Mouse (Mus musculus) MEL (cell line): ENCODE data around the gene Lyrm2. TPM values are rescaled to one million over a fixed set of nuclear protein-coding genes. Genes with fewer than 3 reads are reported as not detected.
A peak's percentile ranks its signal among the peaks of the same experiment; 100 is the strongest.

ENCODE experiments used
- DNase-seq: peaks from one replicate; pipeline ENCODE4 v3.0.0; 2011; ENCODE audit warnings: low read depth, low spot score
- H3K27ac ChIP-seq: 2 replicates; pipeline ENCODE4 v1.5.1; 2012; ENCODE audit warnings: low read depth, mild to moderate bottlenecking, control low read depth, low read length, moderate library complexity; ENCODE audit not compliant: control insufficient read depth
- H3K27me3 ChIP-seq, 2 experiments: fragments of 150-350 bp in 1 of 2; sonication (generic) in 1 of 2; 2 replicates each; pipeline ENCODE4 v1.6.1; 2012; ENCODE audit warnings: low read length in 2 of 2, mild to moderate bottlenecking in 2 of 2, improper control_type of control experiment in 1 of 2, moderate library complexity in 1 of 2; ENCODE audit not compliant: insufficient read depth in 2 of 2, control insufficient read depth in 1 of 2
- H3K36me3 ChIP-seq, 2 experiments: 2 replicates each; pipeline ENCODE4 v1.6.1; 2012 to 2014; ENCODE audit warnings: low read length in 2 of 2, improper control_type of control experiment in 1 of 2, inconsistent platforms in 1 of 2, mild to moderate bottlenecking in 1 of 2; ENCODE audit not compliant: insufficient read depth in 2 of 2, control insufficient read depth in 1 of 2
- H3K4me1 ChIP-seq, 2 experiments: fragments of 150-350 bp in 1 of 2; sonication (generic) in 1 of 2; 2 replicates each; pipeline ENCODE4 v1.6.1; 2012; ENCODE audit warnings: low read length in 2 of 2, improper control_type of control experiment in 1 of 2, mild to moderate bottlenecking in 1 of 2; ENCODE audit not compliant: insufficient read depth in 2 of 2, control insufficient read depth in 1 of 2
- H3K4me3 ChIP-seq, 2 experiments: fragments of 150-350 bp in 1 of 2; sonication (generic) in 1 of 2; 2 replicates each; pipeline ENCODE4 v1.5.1; 2012; ENCODE audit warnings: low read depth in 2 of 2, low read length in 2 of 2, mild to moderate bottlenecking in 2 of 2, moderate library complexity in 2 of 2, control low read depth in 1 of 2, improper control_type of control experiment in 1 of 2; ENCODE audit not compliant: control insufficient read depth in 1 of 2, insufficient read depth in 1 of 2
- H3K79me2 ChIP-seq: 2 replicates; pipeline ENCODE4 v1.6.1; 2012; ENCODE audit warnings: mild to moderate bottlenecking, low read length, moderate library complexity; ENCODE audit not compliant: control insufficient read depth, poor library complexity, insufficient read depth
- H3K9ac ChIP-seq: 2 replicates; pipeline ENCODE4 v1.6.1; 2012; ENCODE audit warnings: low read depth, mild to moderate bottlenecking, control low read depth, low read length, moderate library complexity; ENCODE audit not compliant: control insufficient read depth, poor library complexity, severe bottlenecking
- H3K9me3 ChIP-seq: fragments of 150-350 bp; sonication (generic); replicated peaks from 2 replicates; pipeline ENCODE4 v1.6.1; 2012; ENCODE audit warnings: mild to moderate bottlenecking, low read length, improper control_type of control experiment, moderate library complexity; ENCODE audit not compliant: insufficient read depth
- BHLHE40 ChIP-seq: IDR thresholded peaks from 2 replicates; pipeline ENCODE4 v1.6.1; 2012; ENCODE audit warnings: low read depth, mild to moderate bottlenecking, inconsistent platforms, low read length, improper control_type of control experiment, borderline replicate concordance
- CHD1 ChIP-seq: IDR thresholded peaks from 2 replicates; pipeline ENCODE4 v1.6.1; 2012; ENCODE audit warnings: low read depth, mild to moderate bottlenecking, inconsistent platforms, low read length, improper control_type of control experiment
- E2F4 ChIP-seq: IDR thresholded peaks from 2 replicates; pipeline ENCODE4 v1.6.1; 2011; ENCODE audit warnings: low read depth, low read length, improper control_type of control experiment, borderline replicate concordance
- ELF1 ChIP-seq: IDR thresholded peaks from 2 replicates; pipeline ENCODE4 v1.6.1; 2014; ENCODE audit warnings: low read depth, mild to moderate bottlenecking, inconsistent platforms, low read length, improper control_type of control experiment, moderate library complexity
- EP300 ChIP-seq, 2 experiments: IDR thresholded peaks; 2 replicates each; pipeline ENCODE4 v1.6.1; 2011; ENCODE audit warnings: improper control_type of control experiment in 2 of 2, low read length in 2 of 2, low read depth in 1 of 2, mild to moderate bottlenecking in 1 of 2
- ETS1 ChIP-seq: IDR thresholded peaks from 2 replicates; pipeline ENCODE4 v1.6.1; 2012; ENCODE audit warnings: low read depth, mild to moderate bottlenecking, inconsistent platforms, low read length, improper control_type of control experiment, moderate library complexity
- GATA1 ChIP-seq: IDR thresholded peaks from 2 replicates; pipeline ENCODE4 v1.6.1; 2011; ENCODE audit warnings: low read depth, low read length, improper control_type of control experiment
- HCFC1 ChIP-seq: IDR thresholded peaks from 2 replicates; pipeline ENCODE4 v1.6.1; 2012; ENCODE audit warnings: low read depth, mild to moderate bottlenecking, inconsistent platforms, low read length, improper control_type of control experiment, moderate library complexity
- JUND ChIP-seq: IDR thresholded peaks from 2 replicates; pipeline ENCODE4 v1.6.1; 2011; ENCODE audit warnings: low read depth, mild to moderate bottlenecking, improper control_type of control experiment, low read length
- KAT2A ChIP-seq: conservative IDR thresholded peaks from 2 replicates; pipeline ENCODE4 v1.6.1; 2012; ENCODE audit warnings: low read depth, low read length, improper control_type of control experiment, inconsistent platforms
- MAFK ChIP-seq: IDR thresholded peaks from 2 replicates; pipeline ENCODE4 v1.6.1; 2011; ENCODE audit warnings: low read depth, mild to moderate bottlenecking, low read length, improper control_type of control experiment, borderline replicate concordance
- MAX ChIP-seq: IDR thresholded peaks from 2 replicates; pipeline ENCODE4 v1.6.1; 2011; ENCODE audit warnings: low read length, improper control_type of control experiment
- MEF2A ChIP-seq: IDR thresholded peaks from 2 replicates; pipeline ENCODE4 v1.6.1; 2014; ENCODE audit warnings: low read depth, mild to moderate bottlenecking, inconsistent platforms, low read length, improper control_type of control experiment; ENCODE audit not compliant: poor library complexity, insufficient replicate concordance, severe bottlenecking; ENCODE audit errors: extremely low read depth
- MYB ChIP-seq: IDR thresholded peaks from 2 replicates; pipeline ENCODE4 v1.6.1; 2011; ENCODE audit warnings: mild to moderate bottlenecking, low read depth, low read length, improper control_type of control experiment
- MYC ChIP-seq: IDR thresholded peaks from 2 replicates; pipeline ENCODE4 v1.6.1; 2011; ENCODE audit warnings: low read depth, mild to moderate bottlenecking, low read length, improper control_type of control experiment, moderate library complexity
- NELFE ChIP-seq: IDR thresholded peaks from 2 replicates; pipeline ENCODE4 v1.6.1; 2011; ENCODE audit warnings: low read depth, low read length, improper control_type of control experiment
- NRF1 ChIP-seq: IDR thresholded peaks from 2 replicates; pipeline ENCODE4 v1.6.1; 2014; ENCODE audit warnings: low read depth, mild to moderate bottlenecking, inconsistent platforms, low read length, improper control_type of control experiment, moderate library complexity; ENCODE audit not compliant: poor library complexity, insufficient read depth, severe bottlenecking
- POLR2A ChIP-seq, 2 experiments: IDR thresholded peaks; 2 replicates each; pipeline ENCODE4 v1.6.1; 2011 to 2012; ENCODE audit warnings: low read length in 2 of 2, mild to moderate bottlenecking in 2 of 2, control low read depth in 1 of 2, improper control_type of control experiment in 1 of 2, low read depth in 1 of 2, moderate library complexity in 1 of 2; ENCODE audit not compliant: control insufficient read depth in 1 of 2, insufficient read depth in 1 of 2, poor library complexity in 1 of 2
- POLR2AphosphoS2 ChIP-seq: IDR thresholded peaks from 2 replicates; pipeline ENCODE4 v1.6.1; 2011; ENCODE audit warnings: low read length, improper control_type of control experiment
- POLR2AphosphoS5 ChIP-seq: IDR thresholded peaks from 2 replicates; pipeline ENCODE4 v1.6.1; 2012; ENCODE audit warnings: low read depth, borderline replicate concordance, mild to moderate bottlenecking, inconsistent platforms, low read length, moderate library complexity, mixed read lengths
- RAD21 ChIP-seq: IDR thresholded peaks from 2 replicates; pipeline ENCODE4 v1.6.1; 2011; ENCODE audit warnings: mild to moderate bottlenecking, low read depth, low read length, improper control_type of control experiment
- RCOR1 ChIP-seq: IDR thresholded peaks from 2 replicates; pipeline ENCODE4 v1.6.1; 2012; ENCODE audit warnings: low read depth, mild to moderate bottlenecking, inconsistent platforms, low read length, improper control_type of control experiment
- SIN3A ChIP-seq: IDR thresholded peaks from 2 replicates; pipeline ENCODE4 v1.6.1; 2012; ENCODE audit warnings: low read length, improper control_type of control experiment, inconsistent platforms
- TAL1 ChIP-seq: IDR thresholded peaks from 2 replicates; pipeline ENCODE4 v1.6.1; 2012; ENCODE audit warnings: mild to moderate bottlenecking, inconsistent platforms, low read length, moderate library complexity, mixed read lengths
- TBP ChIP-seq: IDR thresholded peaks from 2 replicates; pipeline ENCODE4 v1.8.0; 2011; ENCODE audit warnings: low read depth, low read length, improper control_type of control experiment
- TCF12 ChIP-seq: IDR thresholded peaks from 2 replicates; pipeline ENCODE4 v1.6.1; 2014; ENCODE audit warnings: low read depth, mild to moderate bottlenecking, inconsistent platforms, low read length, improper control_type of control experiment, moderate library complexity
- USF1 ChIP-seq: IDR thresholded peaks from 2 replicates; pipeline ENCODE4 v1.6.1; 2014; ENCODE audit warnings: low read depth, mild to moderate bottlenecking, inconsistent platforms, low read length, improper control_type of control experiment, moderate library complexity
- USF2 ChIP-seq, 2 experiments: IDR thresholded peaks; 2 replicates each; pipeline ENCODE4 v1.6.1; 2011 to 2012; ENCODE audit warnings: improper control_type of control experiment in 2 of 2, low read length in 2 of 2, borderline replicate concordance in 1 of 2, inconsistent platforms in 1 of 2, low read depth in 1 of 2, mild to moderate bottlenecking in 1 of 2; ENCODE audit not compliant: insufficient read depth in 1 of 2
- ZKSCAN1 ChIP-seq: IDR thresholded peaks from 2 replicates; pipeline ENCODE4 v1.6.1; 2012; ENCODE audit warnings: low read depth, mild to moderate bottlenecking, inconsistent platforms, low read length, improper control_type of control experiment, moderate library complexity
- ZMIZ1 ChIP-seq: IDR thresholded peaks from 2 replicates; pipeline ENCODE4 v1.6.1; 2012; ENCODE audit warnings: low read depth, mild to moderate bottlenecking, inconsistent platforms, low read length, improper control_type of control experiment, moderate library complexity
- polyA plus RNA-seq, 2 experiments: library from polyadenylated mRNA; stranded (reverse) in 1 of 2; unstranded in 1 of 2; fragments of >175 nt in 1 of 2; fragments of >200 nt in 1 of 2; gene quantifications; 2 replicates each; pipeline versions ENCODE4 v1.2.1 to v1.2.4; 2012; ENCODE audit warnings: low replicate concordance in 2 of 2, low read depth in 1 of 2; ENCODE audit not compliant: insufficient read length in 2 of 2, insufficient read depth in 1 of 2, missing spikeins in 1 of 2
- total RNA-seq: library from RNA; depleted of rRNA; stranded (reverse); fragments of 300-350 nt; gene quantifications from 2 replicates; pipeline ENCODE4 v1.2.3, GENCODE M21; 2012; rRNA removed

Gene Lyrm2
- total RNA-seq (30.8 and 37.7 TPM in 2 replicates), polyA plus RNA-seq (10 to 100 TPM in 1 of 2 experiments, not detected in 1; 18.0 TPM)

DNA sequence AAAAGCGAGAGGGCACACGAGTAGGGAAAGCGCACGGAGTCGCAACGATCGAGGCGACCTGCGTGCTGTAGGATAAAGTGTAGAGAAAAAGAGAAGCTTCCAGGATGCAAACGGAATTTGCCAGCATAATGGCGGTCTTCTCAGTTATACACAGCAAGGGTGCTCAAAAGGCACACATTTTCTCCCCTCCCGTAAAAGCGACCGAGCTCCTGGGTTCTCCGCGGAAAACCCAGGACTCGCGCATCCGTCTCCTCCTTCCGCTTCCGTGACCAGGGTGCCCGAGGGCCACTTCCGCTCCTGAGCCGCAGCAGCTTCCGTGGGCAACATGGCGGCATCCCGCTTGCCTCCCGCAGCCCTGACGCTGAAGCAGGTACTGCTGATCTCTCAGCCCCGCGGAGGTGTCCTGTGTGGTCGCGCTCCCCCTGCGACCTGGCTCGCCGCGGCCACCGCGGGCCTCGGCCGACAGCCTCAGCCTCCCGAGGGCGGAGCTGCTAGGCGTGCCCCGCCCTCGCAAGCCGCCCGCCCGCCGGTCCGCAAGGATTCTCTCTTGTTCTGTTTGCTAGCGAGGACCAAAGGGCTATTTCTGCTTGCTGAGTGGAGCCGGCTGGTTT lies at the start of gene Lyrm2:
Gene Lyrm2, plus strand, starts transcription at position 288 of the 611 bp plus-strand sequence.
- H3K79me2 ChIP-seq, result no peaks in the 10 kb centered on the region; the same call in 1 of the 2 replicates
- H3K4me3 ChIP-seq, result peak within 1 kb of the TSS; percentile 69 to 83
- DNase-seq, result peak; percentile 91
- H3K9ac ChIP-seq, result peak within 1 kb of the TSS; percentile 92
- H3K9me3 ChIP-seq, result no peaks in the 10 kb centered on the region
- H3K4me1 ChIP-seq, result peaks cover 0 to 5% of the 10 kb centered on the region in 2 experiments; a peak in 2 of 4 replicates
- H3K36me3 ChIP-seq, result peaks cover 0 to 5% of the 10 kb centered on the region in 2 experiments; a peak in 2 of 4 replicates
- H3K27me3 ChIP-seq, result no peaks in the 10 kb centered on the region
- peak within 1 kb of the TSS; percentile 91 for H3K27ac ChIP-seq
- TF ChIP-seq POLR2A (IDR thresholded peaks at IDR 0.05; ENCODE audit: control insufficient read depth in 1 of 2, insufficient read depth in 1 of 2, low read depth in 1 of 2, low read length in 2 of 2, poor library complexity in 1 of 2) (peak; percentile 91 to 95), ELF1 (peak; percentile 96), ZMIZ1 (peak; percentile 87), HCFC1 (peak; percentile 86), TBP (peak; percentile 74), NRF1 (peak; percentile 38; the same call in 1 of the 2 replicates), USF2 (IDR thresholded peaks at IDR 0.05; ENCODE audit: borderline replicate concordance in 1 of 2, insufficient read depth in 1 of 2, low read depth in 1 of 2, low read length in 2 of 2) (no peak), USF1 (peak; percentile 34; the same call in 1 of the 2 replicates), NELFE (peak; percentile 91), KAT2A (no peak), TAL1 (no peak), TCF12 (peak; percentile 57; the same call in 1 of the 2 replicates), RCOR1 (no peak), JUND (no peak), MAFK (no peak), POLR2AphosphoS2 (peak; percentile 82; the same call in 1 of the 2 replicates), SIN3A (peak; percentile 75; the same call in 1 of the 2 replicates), RAD21 (no peak)

- Histone ChIP-seq H3K4me3 (no peak overlapping the region), H3K79me2 (no peaks in the 10 kb centered on the region), H3K9ac (no peak overlapping the region), H3K36me3 (peaks cover 0 to 32% of the 10 kb centered on the region in 2 experiments; a peak in 2 of 4 replicates), H3K9me3 (no peaks in the 10 kb centered on the region), H3K27ac (no peak overlapping the region), H3K27me3 (no peaks in the 10 kb centered on the region), H3K4me1 (no peaks in the 10 kb centered on the region)
- DNase-seq, result no peak
- TF ChIP-seq SIN3A (no peak), POLR2AphosphoS5 (no peak), MYB (no peak), USF1 (no peak), ZKSCAN1 (no peak), EP300 (IDR thresholded peaks at IDR 0.05; ENCODE audit: low read depth in 1 of 2, low read length in 2 of 2) (no peak), MYC (no peak), MAX (no peak), CHD1 (no peak), E2F4 (no peak), BHLHE40 (no peak), MEF2A (no peak), HCFC1 (no peak), KAT2A (no peak), RCOR1 (no peak), GATA1 (no peak), ETS1 (no peak)
Measured at GRCm38 (mm10) chr4:32750711-32751110, 49.3 kb upstream of the Lyrm2 start.
